Mouse (Mus musculus): Measurements from ENCODE around the gene Qk.

Gene Qk

GRCm38 (mm10) chr17:10319685-10320455 is at the start of gene Qk:
Qk (minus strand) TSS chr17:10319854.
- DNase-seq = peak; percentile 92 to 93

GRCm38 (mm10) chr17:10367044-10367443 is 47.4 kb upstream of the Qk start:
- DNase-seq = no peak

- no peak for DNase-seq
Observed at GRCm38 (mm10) chr17:10366577-10366976, 46.9 kb upstream of the Qk start.

GRCm38 (mm10) chr17:10365501-10366482 is 46.1 kb upstream of the Qk start:
- no peak for DNase-seq

GRCm38 (mm10) chr17:10363151-10363550 is 43.5 kb upstream of the Qk start:
- peak in 1 of 2 experiments; percentile 42 for DNase-seq

GRCm38 (mm10) chr17:10361882-10362291 is 42.2 kb upstream of the Qk start:
- peak; percentile 91 to 92 for DNase-seq

GRCm38 (mm10) chr17:10360738-10361137 is 41.1 kb upstream of the Qk start:
- peak in 1 of 2 experiments; percentile 26 for DNase-seq

GRCm38 (mm10) chr17:10359466-10359865 is 39.8 kb upstream of the Qk start:
- DNase-seq = no peak

- no peak for DNase-seq
Observed at GRCm38 (mm10) chr17:10357348-10357747, 37.7 kb upstream of the Qk start.

GRCm38 (mm10) chr17:10356294-10356693 is 36.6 kb upstream of the Qk start:
- no peak for DNase-seq

- DNase-seq = no peak
Observed at GRCm38 (mm10) chr17:10355746-10356145, 36.1 kb upstream of the Qk start.

GRCm38 (mm10) chr17:10338286-10338685 is 18.6 kb upstream of the Qk start:
- peak; percentile 55 to 74 for DNase-seq

GRCm38 (mm10) chr17:10336558-10336957 is 16.9 kb upstream of the Qk start:
- DNase-seq = no peak

- no peak for DNase-seq
Observed at GRCm38 (mm10) chr17:10335809-10336499, 16.3 kb upstream of the Qk start.

- peak; percentile 70 to 74 for DNase-seq
Observed at GRCm38 (mm10) chr17:10334957-10335690, 15.5 kb upstream of the Qk start.

- no peak for DNase-seq
Observed at GRCm38 (mm10) chr17:10334481-10334880, 14.8 kb upstream of the Qk start.

GRCm38 (mm10) chr17:10333321-10333720 is 13.7 kb upstream of the Qk start:
- DNase-seq = no peak

GRCm38 (mm10) chr17:10332127-10332526 is 12.5 kb upstream of the Qk start:
- DNase-seq = no peak

- no peak for DNase-seq
Observed at GRCm38 (mm10) chr17:10329461-10329860, 9.8 kb upstream of the Qk start.

- no peak for DNase-seq
Observed at GRCm38 (mm10) chr17:10328544-10329100, 9.0 kb upstream of the Qk start.

GRCm38 (mm10) chr17:10327584-10328210 is 8.0 kb upstream of the Qk start:
- no peak for DNase-seq
